9 mouse cellular contexts compared by ENCODE assay signal in the genomic region with DNA sequence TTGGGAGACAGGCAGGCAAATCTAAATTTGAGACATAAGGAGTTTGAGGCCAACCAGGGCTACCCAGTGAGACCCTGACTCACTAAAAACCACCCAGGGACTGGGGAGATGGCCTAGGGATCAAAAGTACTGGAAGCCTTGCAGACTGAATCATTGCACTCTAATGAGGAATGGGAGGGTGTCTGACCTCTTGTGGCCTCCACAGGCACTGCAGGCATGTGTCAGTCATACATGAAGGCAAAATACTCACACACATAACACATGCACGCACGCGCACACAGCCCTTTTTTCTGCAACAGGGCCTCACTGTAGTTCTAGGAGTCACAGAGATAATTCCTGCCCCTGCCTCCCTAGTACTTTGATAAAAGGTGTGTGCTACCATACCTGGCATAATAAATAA. TPM values are rescaled to one million over a fixed set of nuclear protein-coding genes. Genes with fewer than 3 reads are reported as not detected.
A peak's percentile ranks its signal among the peaks of the same experiment; 100 is the strongest.
DNase-seq lines count a peak whose midpoint lies in the region; ATAC-seq and TF ChIP-seq lines count a peak whose summit lies in the region.
"Had no signal": no experiment of that assay in that cellular context is flagged by ENCODE, and none has a peak within 500 bp of the region (broad histone marks: within the 10 kb centered on the region; RNA-seq: fewer than 3 reads in every experiment).

No protein-coding gene starts in this region.

- H3K4me3 ChIP-seq in hindbrain, embryonic 10.5 days, result no peak overlapping the region
- no peak overlapping the region for H3K4me3 ChIP-seq in hindbrain, embryonic 12.5 days
- no peak overlapping the region for H3K4me3 ChIP-seq in E14TG2a.4 (replicated peaks; ENCODE audit: low read length)
- H3K4me3 ChIP-seq: embryonic facial prominence, embryonic 12.5 days had no signal

- peak; percentile 56 for DNase-seq in hindbrain, embryonic 10.5 days (ENCODE audit: low spot score)
- DNase-seq in 3134 (ENCODE audit: extremely low read depth, insufficient read length, low spot score), result peak; percentile 28
- peak; percentile 76 for DNase-seq in embryo, embryonic 10.5 days (ENCODE audit: low spot score)
- DNase-seq in lung, postnatal 14 days, result peak; percentile 57
- peak; percentile 21 to 58 for DNase-seq in thymus, postnatal 10 days (ENCODE audit: low spot score in 2 of 2)
- DNase-seq in cerebellum, adult 9-10 months, result no peak

- H3K4me2 ChIP-seq in hindbrain, embryonic 12.5 days (replicated peaks), result no peak overlapping the region
- H3K4me2 ChIP-seq: embryonic facial prominence, embryonic 12.5 days had no signal

- H3K9me3 ChIP-seq in hindbrain, embryonic 10.5 days, result no peaks in the 10 kb centered on the region
- H3K9me3 ChIP-seq in hindbrain, embryonic 12.5 days (replicated peaks), result no peaks in the 10 kb centered on the region
- no peaks in the 10 kb centered on the region for H3K9me3 ChIP-seq in E14TG2a.4 (ENCODE audit: low read length)
- H3K9me3 ChIP-seq: embryonic facial prominence, embryonic 12.5 days had no signal

- WGBS in hindbrain, embryonic 10.5 days, result 76% methylated on average over 3 of the region's 3 CpGs
- WGBS in hindbrain, embryonic 12.5 days, result 77% methylated on average over 3 of the region's 3 CpGs

- H3K27me3 ChIP-seq in hindbrain, embryonic 10.5 days (ENCODE audit: insufficient read depth, poor library complexity, severe bottlenecking), result peaks cover 23% of the 10 kb centered on the region
- peaks cover 3% of the 10 kb centered on the region; the same call in 1 of the 2 replicates for H3K27me3 ChIP-seq in hindbrain, embryonic 12.5 days
- H3K27me3 ChIP-seq in E14TG2a.4 (ENCODE audit: insufficient read depth, low read length), result peaks cover 13% of the 10 kb centered on the region

- no peak for ATAC-seq in hindbrain, embryonic 12.5 days (ENCODE audit: low FRiP score)

- H3K36me3 ChIP-seq in hindbrain, embryonic 10.5 days, result peaks cover 29% of the 10 kb centered on the region
- H3K36me3 ChIP-seq in hindbrain, embryonic 12.5 days, result peaks cover 24% of the 10 kb centered on the region
- H3K36me3 ChIP-seq in E14TG2a.4 (ENCODE audit: insufficient read depth, low read length), result peaks cover 34% of the 10 kb centered on the region

- peak; percentile 74 for TF ChIP-seq CTCF in E14TG2a.4 (conservative IDR thresholded peaks at IDR 0.05; ENCODE audit: low read length)

- no peak overlapping the region for H3K27ac ChIP-seq in hindbrain, embryonic 10.5 days
- H3K27ac ChIP-seq in hindbrain, embryonic 12.5 days, result no peak overlapping the region
- H3K27ac ChIP-seq: embryonic facial prominence, embryonic 12.5 days had no signal

- H3K9ac ChIP-seq in hindbrain, embryonic 12.5 days, result no peak overlapping the region
- H3K9ac ChIP-seq: embryonic facial prominence, embryonic 12.5 days had no signal

- H3K4me1 ChIP-seq in hindbrain, embryonic 10.5 days (replicated peaks), result peaks cover 29% of the 10 kb centered on the region
- H3K4me1 ChIP-seq in hindbrain, embryonic 12.5 days, result peaks cover 27% of the 10 kb centered on the region
- H3K4me1 ChIP-seq in E14TG2a.4 (replicated peaks; ENCODE audit: low read depth, low read length), result peaks cover 16% of the 10 kb centered on the region

RNA-seq across cellular contexts. Expression of a gene that starts 24.7 kb away (rescaled TPM):
- polyA plus RNA-seq in hindbrain, embryonic 10.5 days (2016; fragmentation: Nextera tagmentation; extraction: Ambion mirVana), result not detected in 2 replicates
- polyA plus RNA-seq in hindbrain, embryonic 12.5 days (2016; fragmentation: Nextera tagmentation; extraction: Ambion mirVana), result not detected in 2 replicates
- polyA plus RNA-seq: embryonic facial prominence, embryonic 12.5 days had no signal

RNA-seq across cellular contexts. Expression of a gene that starts 26.7 kb away (rescaled TPM):
- 2.1 and 9.3 TPM in 2 replicates for polyA plus RNA-seq in hindbrain, embryonic 10.5 days (2016; fragmentation: Nextera tagmentation; extraction: Ambion mirVana)
- polyA plus RNA-seq in hindbrain, embryonic 12.5 days (2016; fragmentation: Nextera tagmentation; extraction: Ambion mirVana), result 15.7 and 16.2 TPM in 2 replicates

RNA-seq across cellular contexts. Expression of a gene that starts 26.8 kb away (rescaled TPM):
- 43.5 and 55.9 TPM in 2 replicates for polyA plus RNA-seq in hindbrain, embryonic 10.5 days (2016; fragmentation: Nextera tagmentation; extraction: Ambion mirVana)
- 32.2 and 32.4 TPM in 2 replicates for polyA plus RNA-seq in hindbrain, embryonic 12.5 days (2016; fragmentation: Nextera tagmentation; extraction: Ambion mirVana)

RNA-seq across cellular contexts. Expression of a gene that starts 32.7 kb away (rescaled TPM):
- polyA plus RNA-seq in hindbrain, embryonic 10.5 days (2016; fragmentation: Nextera tagmentation; extraction: Ambion mirVana), result 8.1 and 10.1 TPM in 2 replicates
- 13.8 and 14.0 TPM in 2 replicates for polyA plus RNA-seq in hindbrain, embryonic 12.5 days (2016; fragmentation: Nextera tagmentation; extraction: Ambion mirVana)

RNA-seq across cellular contexts. Expression of a gene that starts 33.3 kb away (rescaled TPM):
- polyA plus RNA-seq in hindbrain, embryonic 10.5 days (2016; fragmentation: Nextera tagmentation; extraction: Ambion mirVana), result 86.2 and 110 TPM in 2 replicates
- 119 and 122 TPM in 2 replicates for polyA plus RNA-seq in hindbrain, embryonic 12.5 days (2016; fragmentation: Nextera tagmentation; extraction: Ambion mirVana)
